8 mouse cellular contexts compared by ENCODE assay signal in the genomic region with DNA sequence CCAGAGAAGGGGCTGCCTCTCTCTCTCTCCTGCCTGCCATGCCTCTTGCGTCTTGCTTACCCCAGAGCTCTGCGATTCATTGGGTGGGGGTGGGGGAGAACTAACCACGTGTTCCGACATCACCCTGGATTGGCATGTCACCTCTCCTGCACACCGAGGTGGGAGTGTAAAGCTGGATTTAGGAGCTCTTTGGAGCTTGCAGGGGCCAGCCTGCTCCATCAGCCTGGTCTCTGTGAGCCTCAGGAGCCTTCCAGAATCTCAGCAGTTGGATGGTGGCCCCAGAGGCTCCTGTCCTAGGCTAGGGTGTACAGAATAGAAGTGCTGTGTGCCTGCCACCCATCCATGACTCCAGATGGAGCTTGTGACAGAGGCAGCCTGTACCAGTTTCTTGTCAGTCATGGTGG. TPM values are rescaled to one million over a fixed set of nuclear protein-coding genes. Genes with fewer than 3 reads are reported as not detected.
DNase-seq lines count a peak whose midpoint lies in the region; ATAC-seq lines count a peak whose summit lies in the region.

No protein-coding gene starts in this region.

- H3K27me3 ChIP-seq in embryonic facial prominence, embryonic 10.5 days (replicated peaks; ENCODE audit: low read depth, poor library complexity, severe bottlenecking), result peaks cover 21% of the 10 kb centered on the region
- no peaks in the 10 kb centered on the region for H3K27me3 ChIP-seq in intestine, embryonic 14.5 days (replicated peaks; ENCODE audit: control insufficient read depth, insufficient read depth, low read length)
- no peaks in the 10 kb centered on the region for H3K27me3 ChIP-seq in neural tube, embryonic 13.5 days

- no peak for ATAC-seq in intestine, embryonic 14.5 days (replicated peaks; ENCODE audit: low FRiP score, low TSS enrichment, low read depth)
- no peak for ATAC-seq in neural tube, embryonic 13.5 days (ENCODE audit: low read depth)
- no peak for ATAC-seq in erythroid progenitor cell, adult 5-6 weeks (replicated peaks; ENCODE audit: low FRiP score, poor library complexity, severe bottlenecking)

- peak overlapping the region; percentile 86 for H3K4me2 ChIP-seq in intestine, embryonic 14.5 days (ENCODE audit: low read length)
- peak overlapping the region; percentile 97 for H3K4me2 ChIP-seq in neural tube, embryonic 13.5 days

- H3K9me3 ChIP-seq in embryonic facial prominence, embryonic 10.5 days, result no peaks in the 10 kb centered on the region
- no peaks in the 10 kb centered on the region for H3K9me3 ChIP-seq in intestine, embryonic 14.5 days (ENCODE audit: control insufficient read depth, low read length)
- H3K9me3 ChIP-seq in neural tube, embryonic 13.5 days, result no peaks in the 10 kb centered on the region

- H3K27ac ChIP-seq in embryonic facial prominence, embryonic 10.5 days (replicated peaks), result 0 out of 2 replicates have a peak overlapping the region, but pooled peaks have one; percentile 30
- no peak overlapping the region for H3K27ac ChIP-seq in intestine, embryonic 14.5 days (ENCODE audit: low read depth)
- H3K27ac ChIP-seq in neural tube, embryonic 13.5 days (replicated peaks), result no peak overlapping the region

- peak overlapping the region; percentile 81 for H3K4me3 ChIP-seq in embryonic facial prominence, embryonic 10.5 days
- H3K4me3 ChIP-seq in intestine, embryonic 14.5 days (ENCODE audit: low read depth, low read length), result peak overlapping the region; percentile 71; the same call in 1 of the 2 replicates
- peak overlapping the region; percentile 66; the same call in 1 of the 2 replicates for H3K4me3 ChIP-seq in neural tube, embryonic 13.5 days

- H3K4me1 ChIP-seq in embryonic facial prominence, embryonic 10.5 days, result peaks cover 55% of the 10 kb centered on the region
- H3K4me1 ChIP-seq in intestine, embryonic 14.5 days (replicated peaks; ENCODE audit: control insufficient read depth, insufficient read depth, low read length), result peaks cover 11% of the 10 kb centered on the region
- peaks cover 50% of the 10 kb centered on the region for H3K4me1 ChIP-seq in neural tube, embryonic 13.5 days (replicated peaks)

- no peaks in the 10 kb centered on the region for H3K36me3 ChIP-seq in embryonic facial prominence, embryonic 10.5 days (replicated peaks)
- H3K36me3 ChIP-seq in intestine, embryonic 14.5 days (ENCODE audit: control insufficient read depth, insufficient read depth, low read length), result no peaks in the 10 kb centered on the region
- H3K36me3 ChIP-seq in neural tube, embryonic 13.5 days, result no peaks in the 10 kb centered on the region

- H3K9ac ChIP-seq in intestine, embryonic 14.5 days (ENCODE audit: low read length), result 0 out of 2 replicates have a peak overlapping the region, but pooled peaks have one; percentile 10
- peak overlapping the region; percentile 27; the same call in 1 of the 2 replicates for H3K9ac ChIP-seq in neural tube, embryonic 13.5 days

- WGBS in embryonic facial prominence, embryonic 10.5 days, result 48% methylated on average over 5 of the region's 5 CpGs
- WGBS in intestine, embryonic 14.5 days, result 55% methylated on average over 5 of the region's 5 CpGs
- WGBS in neural tube, embryonic 13.5 days, result 43% methylated on average over 5 of the region's 5 CpGs

- DNase-seq in layer of hippocampus, adult 18-20 months (ENCODE audit: low spot score in 2 of 2), result peak; percentile 46 to 63
- DNase-seq in layer of hippocampus, adult 9-10 months (ENCODE audit: low spot score), result no peak
- DNase-seq in embryonic facial prominence, embryonic 10.5 days (ENCODE audit: low spot score), result no peak
- no peak for DNase-seq in intestine, embryonic 14.5 days (ENCODE audit: low spot score)
- DNase-seq in heart, adult 11 months, result no peak
- no peak for DNase-seq in urinary bladder, postnatal 25 days (ENCODE audit: low spot score)

RNA-seq across cellular contexts. Expression of gene Epb41l1, which starts 56.0 kb away (rescaled TPM):
- 100 to 1,000 TPM; 338 to 343 TPM for total RNA-seq in layer of hippocampus, adult 18-20 months (2021)
- 1.2 and 1.6 TPM in 2 replicates for polyA plus RNA-seq in embryonic facial prominence, embryonic 10.5 days (2016; fragmentation: Nextera tagmentation; extraction: Ambion mirVana)
- 4.2 and 4.4 TPM in 2 replicates for polyA plus RNA-seq in intestine, embryonic 14.5 days (2014; fragmentation: Nextera tagmentation; extraction: Ambion mirVana)
- polyA plus RNA-seq in neural tube, embryonic 13.5 days (2015; fragmentation: Nextera tagmentation; extraction: Ambion mirVana), result 7.8 and 9.4 TPM in 2 replicates
- total RNA-seq in erythroid progenitor cell, adult 5-6 weeks (2015; ENCODE audit: low replicate concordance), result 0.36 and 0.84 TPM in 2 replicates
- total RNA-seq in erythroid progenitor cell, adult 5-6 weeks (2017; ENCODE audit: low replicate concordance), result 1.4 and 5.8 TPM in 2 replicates

Comparison
In these comparisons a context has a peak if more than half of its experiments do, and no peak if none do; other contexts are left out.
1. DNase-seq: peak in layer of hippocampus, adult 18-20 months (2 of 2); none in layer of hippocampus, adult 9-10 months (single experiment), embryonic facial prominence, embryonic 10.5 days (single experiment), intestine, embryonic 14.5 days (single experiment), heart, adult 11 months (single experiment) and urinary bladder, postnatal 25 days (single experiment).
2. Peak in every context shown above with its lines, with median percentiles within 50 percentile points of each other: H3K4me3 ChIP-seq.